Comparison of ENCODE assay signal across 19 mouse cellular contexts in genomic region chr8:122962046-122962445, GRCm38 (mm10).
A peak's percentile ranks its signal among the peaks of the same experiment; 100 is the strongest.
DNase-seq lines count a peak whose midpoint lies in the region; ATAC-seq and TF ChIP-seq lines count a peak whose summit lies in the region.
"Had no signal": no experiment of that assay in that cellular context is flagged by ENCODE, and none has a peak within 500 bp of the region (broad histone marks: within the 10 kb centered on the region; RNA-seq: fewer than 3 reads in every experiment).

No protein-coding gene starts in this region.

- TF ChIP-seq EP300 in CH12.LX (IDR thresholded peaks at IDR 0.05; ENCODE audit: low read length): no peak
- no peak for TF ChIP-seq EP300 in liver, postnatal 0 days (IDR thresholded peaks at IDR 0.05; ENCODE audit: low read depth)

- DNase-seq in liver, adult 2 months (ENCODE audit: extremely low read depth, low read depth, low spot score): no peak
- no peak for DNase-seq in liver
- peak; percentile 37 for DNase-seq in CH12.LX (ENCODE audit: extremely low read depth)
- DNase-seq in liver, postnatal 0 days: no peak
- DNase-seq in B cell, adult 2 months: no peak
- DNase-seq in right cerebral cortex, postnatal 10 days (ENCODE audit: low spot score in 2 of 2): no peak
- DNase-seq: adrenal gland, adult 2 months; cerebellum, postnatal 14 days; embryo, embryonic 11 days; kidney, adult 18-20 months; layer of hippocampus, postnatal 36 days; lung, postnatal 10 days; thymus, postnatal 25 days had no signal

- TF ChIP-seq RAD21 in CH12.LX (IDR thresholded peaks at IDR 0.05; ENCODE audit: low read depth, low read length): no peak

- in situ Hi-C loops in CH12.LX (cut with MboI; ENCODE audit: low pct_ligation_motif_present, low pct_unique_long_range_greater_than_20kb, low sequenced_read_pairs): no loop called here

- peaks cover 62% of the 10 kb centered on the region for H3K79me2 ChIP-seq in liver, adult 2 months (ENCODE audit: control insufficient read depth, insufficient read depth, low read length)
- peaks cover 90% of the 10 kb centered on the region for H3K79me2 ChIP-seq in CH12.LX (replicated peaks; ENCODE audit: control insufficient read depth, extremely low read depth, insufficient read depth, poor library complexity, severe bottlenecking)

- dilution Hi-C loops in CH12.LX (cut with MboI; ENCODE audit: extremely low pct_ligation_motif_present, extremely low pct_unique_long_range_greater_than_20kb, low sequenced_read_pairs): no loop called here

- no peak overlapping the region for H3K4me3 ChIP-seq in liver, adult 2 months (ENCODE audit: insufficient read depth, low read depth, low read length)
- no peak overlapping the region for H3K4me3 ChIP-seq in CH12.LX (replicated peaks in 1 of 3; ENCODE audit: low read depth in 2 of 3, low read length in 2 of 3, poor library complexity in 1 of 3)
- no peak overlapping the region for H3K4me3 ChIP-seq in intestine, embryonic 16.5 days (ENCODE audit: low read length)
- H3K4me3 ChIP-seq in liver, postnatal 0 days (ENCODE audit: low read depth, low read length): no peak overlapping the region
- H3K4me3 ChIP-seq: heart, embryonic 13.5 days; midbrain, embryonic 15.5 days had no signal

- TF ChIP-seq POLR2A in liver, adult 2 months (IDR thresholded peaks at IDR 0.05; ENCODE audit: extremely low read depth, insufficient read depth, low read length): no peak
- TF ChIP-seq POLR2A in CH12.LX (IDR thresholded peaks at IDR 0.05; ENCODE audit: low read depth, low read length): no peak

- no peaks in the 10 kb centered on the region for H3K27me3 ChIP-seq in liver, adult 2 months (ENCODE audit: control insufficient read depth, insufficient read depth, low read length)
- H3K27me3 ChIP-seq in CH12.LX (replicated peaks): no peaks in the 10 kb centered on the region
- H3K27me3 ChIP-seq in intestine, embryonic 16.5 days (replicated peaks; ENCODE audit: control insufficient read depth, insufficient read depth, low read length): no peaks in the 10 kb centered on the region
- no peaks in the 10 kb centered on the region for H3K27me3 ChIP-seq in liver, postnatal 0 days (ENCODE audit: insufficient read depth, low read length)
- H3K27me3 ChIP-seq: heart, embryonic 13.5 days; midbrain, embryonic 15.5 days had no signal

- peaks cover 37% of the 10 kb centered on the region for H3K4me1 ChIP-seq in liver, adult 2 months (ENCODE audit: control insufficient read depth, insufficient read depth, low read length)
- peaks cover 11 to 58% of the 10 kb centered on the region in 2 experiments for H3K4me1 ChIP-seq in CH12.LX (ENCODE audit: control insufficient read depth in 1 of 2, insufficient read depth in 2 of 2)
- peaks cover 50% of the 10 kb centered on the region for H3K4me1 ChIP-seq in intestine, embryonic 16.5 days (ENCODE audit: control insufficient read depth, insufficient read depth, low read length)
- peaks cover 55% of the 10 kb centered on the region for H3K4me1 ChIP-seq in liver, postnatal 0 days (ENCODE audit: insufficient read depth)

- no peaks in the 10 kb centered on the region for H3K9me3 ChIP-seq in CH12.LX (replicated peaks; ENCODE audit: low read length)
- no peaks in the 10 kb centered on the region for H3K9me3 ChIP-seq in intestine, embryonic 16.5 days (ENCODE audit: control insufficient read depth, low read length)
- H3K9me3 ChIP-seq in liver, postnatal 0 days (ENCODE audit: low read length): no peaks in the 10 kb centered on the region
- H3K9me3 ChIP-seq: heart, embryonic 13.5 days; midbrain, embryonic 15.5 days had no signal

- no peak overlapping the region for H3K9ac ChIP-seq in liver, adult 2 months (ENCODE audit: low read depth, low read length)
- H3K9ac ChIP-seq in CH12.LX (ENCODE audit: insufficient read depth, low read depth): no peak overlapping the region
- H3K9ac ChIP-seq in intestine, embryonic 16.5 days (ENCODE audit: low read depth, low read length): no peak overlapping the region
- no peak overlapping the region for H3K9ac ChIP-seq in liver, postnatal 0 days (replicated peaks)
- H3K9ac ChIP-seq: heart, embryonic 13.5 days; hindbrain, embryonic 14.5 days; midbrain, embryonic 15.5 days had no signal

- no peak for TF ChIP-seq CTCF in liver, adult 2 months (IDR thresholded peaks at IDR 0.05; ENCODE audit: low read depth, low read length)
- TF ChIP-seq CTCF in CH12.LX (conservative IDR thresholded peaks at IDR 0.05 in 1 of 2, IDR thresholded peaks at IDR 0.05 in 1 of 2; ENCODE audit: low read depth in 2 of 2, low read length in 2 of 2): no peak
- TF ChIP-seq CTCF in liver, postnatal 0 days (IDR thresholded peaks at IDR 0.05; ENCODE audit: low read depth): no peak

- ATAC-seq in intestine, embryonic 16.5 days: no peak
- no peak for ATAC-seq in liver, postnatal 0 days
- ATAC-seq: forebrain, embryonic 16.5 days; midbrain, embryonic 15.5 days had no signal

- no peaks in the 10 kb centered on the region for H3K36me3 ChIP-seq in liver, adult 2 months (ENCODE audit: control insufficient read depth, insufficient read depth, low read length)
- H3K36me3 ChIP-seq in CH12.LX (replicated peaks in 1 of 2; ENCODE audit: control insufficient read depth in 1 of 2, insufficient read depth in 1 of 2, low read length in 1 of 2): peaks cover 29 to 67% of the 10 kb centered on the region in 2 experiments
- H3K36me3 ChIP-seq in intestine, embryonic 16.5 days (ENCODE audit: control insufficient read depth, insufficient read depth, low read length): no peaks in the 10 kb centered on the region
- peaks cover 6% of the 10 kb centered on the region; the same call in 1 of the 2 replicates for H3K36me3 ChIP-seq in liver, postnatal 0 days (replicated peaks; ENCODE audit: insufficient read depth, low read length)
- H3K36me3 ChIP-seq: midbrain, embryonic 15.5 days had no signal

- WGBS in liver, adult 2 months: 76% methylated on average over 5 of the region's 5 CpGs
- 47% methylated on average over 5 of the region's 5 CpGs for WGBS in intestine, embryonic 16.5 days
- WGBS in liver, postnatal 0 days (ENCODE audit: insufficient replicate concordance): 34% methylated on average over 5 of the region's 5 CpGs

- H3K27ac ChIP-seq in liver, adult 2 months (replicated peaks; ENCODE audit: insufficient read depth, low read depth, low read length): peak overlapping the region; percentile 38; the same call in 1 of the 2 replicates
- H3K27ac ChIP-seq in CH12.LX (ENCODE audit: insufficient read depth, low read depth): no peak overlapping the region
- H3K27ac ChIP-seq in intestine, embryonic 16.5 days (ENCODE audit: low read length): peak overlapping the region; percentile 24; the same call in 1 of the 2 replicates
- peak overlapping the region; percentile 39 for H3K27ac ChIP-seq in liver, postnatal 0 days (ENCODE audit: low read depth)
- H3K27ac ChIP-seq: heart, embryonic 13.5 days; hindbrain, embryonic 14.5 days; kidney, postnatal 0 days; midbrain, embryonic 15.5 days had no signal

- no peak overlapping the region for H3K4me2 ChIP-seq in CH12.LX (ENCODE audit: insufficient read depth, low read depth, poor library complexity, severe bottlenecking)
- H3K4me2 ChIP-seq in intestine, embryonic 16.5 days (ENCODE audit: low read depth, low read length): no peak overlapping the region
- 0 out of 2 replicates have a peak overlapping the region, but pooled peaks have one; percentile 38 for H3K4me2 ChIP-seq in liver, postnatal 0 days (ENCODE audit: low read depth, low read length)
- H3K4me2 ChIP-seq: heart, embryonic 13.5 days; hindbrain, embryonic 14.5 days; midbrain, embryonic 15.5 days had no signal

TF ChIP-seq in CH12.LX, 34 proteins besides CTCF, POLR2A, EP300 and RAD21:
- TF ChIP-seq JUND (conservative IDR thresholded peaks at IDR 0.05; ENCODE audit: low read depth, low read length) (no peak), ETS1 (conservative IDR thresholded peaks at IDR 0.05; ENCODE audit: low read depth, low read length) (no peak), NELFE (IDR thresholded peaks at IDR 0.05; ENCODE audit: low read depth, low read length) (no peak), E2F4 (IDR thresholded peaks at IDR 0.05; ENCODE audit: insufficient replicate concordance, low read depth, low read length) (no peak), POLR2AphosphoS2 (IDR thresholded peaks at IDR 0.05; ENCODE audit: low read depth, low read length) (no peak), ELF1 (IDR thresholded peaks at IDR 0.05; ENCODE audit: low read depth, low read length) (no peak), MEF2A (IDR thresholded peaks at IDR 0.05; ENCODE audit: borderline replicate concordance, low read depth, low read length) (no peak), MXI1 (IDR thresholded peaks at IDR 0.05; ENCODE audit: low read depth, low read length) (no peak), JUN (IDR thresholded peaks at IDR 0.05; ENCODE audit: insufficient read depth, low read depth, low read length) (no peak), SIN3A (IDR thresholded peaks at IDR 0.05; ENCODE audit: low read length) (no peak), IRF4 (IDR thresholded peaks at IDR 0.05; ENCODE audit: low read depth, low read length) (no peak), UBTF (IDR thresholded peaks at IDR 0.05; ENCODE audit: low read depth, low read length) (no peak), TBP (conservative IDR thresholded peaks at IDR 0.05; ENCODE audit: low read depth, low read length) (no peak), USF1 (IDR thresholded peaks at IDR 0.05; ENCODE audit: low read depth, low read length) (no peak), MYC (IDR thresholded peaks at IDR 0.05; ENCODE audit: low read depth, low read length) (no peak), PAX5 (IDR thresholded peaks at IDR 0.05; ENCODE audit: low read length) (no peak), CHD2 (IDR thresholded peaks at IDR 0.05; ENCODE audit: low read length) (no peak), ZC3H11A (IDR thresholded peaks at IDR 0.05; ENCODE audit: low read depth, low read length) (no peak), KAT2A (IDR thresholded peaks at IDR 0.05; ENCODE audit: insufficient replicate concordance, low read length) (no peak), CHD1 (IDR thresholded peaks at IDR 0.05; ENCODE audit: low read depth, low read length) (no peak)
